10 mouse cellular contexts compared by ENCODE assay signal in the genomic region with DNA sequence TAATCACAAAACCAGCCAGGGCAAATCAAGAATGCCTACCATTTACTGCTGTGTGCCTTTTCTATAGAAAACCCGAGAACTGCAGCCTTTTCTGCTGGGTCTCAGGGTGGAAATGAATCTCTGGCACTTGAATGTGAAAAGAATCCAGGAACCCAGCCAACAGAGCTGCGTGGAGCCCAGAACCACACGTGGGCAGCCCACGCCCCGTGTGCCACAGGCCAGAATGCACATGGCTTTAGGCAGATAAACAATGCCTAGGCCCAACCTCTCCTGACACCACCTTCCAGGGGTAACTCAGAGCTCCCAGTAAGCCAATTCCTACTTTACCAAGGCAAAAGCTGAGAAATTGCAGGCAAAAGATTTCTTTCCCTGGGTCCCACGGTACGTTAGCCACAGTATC. TPM values are rescaled to one million over a fixed set of nuclear protein-coding genes. Genes with fewer than 3 reads are reported as not detected.
DNase-seq lines count a peak whose midpoint lies in the region; ATAC-seq and TF ChIP-seq lines count a peak whose summit lies in the region.
"Had no signal": no experiment of that assay in that cellular context is flagged by ENCODE, and none has a peak within 500 bp of the region (broad histone marks: within the 10 kb centered on the region; RNA-seq: fewer than 3 reads in every experiment).

No protein-coding gene starts in this region.

- TF ChIP-seq EP300 in stomach, postnatal 0 days (optimal IDR thresholded peaks at IDR 0.05) = no peak

- no peak for TF ChIP-seq CTCF in gastrocnemius, adult 2 months (IDR thresholded peaks at IDR 0.05)
- no peak for TF ChIP-seq CTCF in stomach, postnatal 0 days (IDR thresholded peaks at IDR 0.05; ENCODE audit: low read depth)

- intact Hi-C loops in gastrocnemius, adult 2 months (cut with DNase I) = no loop called here

- no peak for DNase-seq in gastrocnemius, adult 2 months
- no peak for DNase-seq in gastrocnemius, adult 18-20 months (ENCODE audit: low spot score)
- no peak for DNase-seq in neural tube, embryonic 10.5 days (ENCODE audit: extremely low spot score, low spot score)
- peak; percentile 43 to 57 for DNase-seq in left cerebral cortex, adult 18-20 months (ENCODE audit: low spot score in 2 of 2)
- peak; percentile 46 for DNase-seq in stomach, postnatal 0 days (ENCODE audit: low spot score)
- no peak for DNase-seq in natural killer cell, adult 2 months (ENCODE audit: low spot score in 2 of 2)
- DNase-seq in adrenal gland, adult 18-20 months (ENCODE audit: low spot score in 2 of 2) = no peak
- DNase-seq: heart, adult 11 months; kidney, adult 8-10 months had no signal

- H3K27me3 ChIP-seq in neural tube, embryonic 13.5 days = no peaks in the 10 kb centered on the region
- no peaks in the 10 kb centered on the region for H3K27me3 ChIP-seq in stomach, postnatal 0 days (ENCODE audit: control insufficient read depth, insufficient read depth, low read length)

- ATAC-seq in neural tube, embryonic 13.5 days (ENCODE audit: low read depth) = no peak
- no peak for ATAC-seq in stomach, postnatal 0 days (ENCODE audit: low FRiP score, low TSS enrichment)

- no peak overlapping the region for H3K4me2 ChIP-seq in neural tube, embryonic 13.5 days
- no peak overlapping the region for H3K4me2 ChIP-seq in stomach, postnatal 0 days (replicated peaks; ENCODE audit: low read depth)

- peak overlapping the region; percentile 77 for H3K27ac ChIP-seq in gastrocnemius, adult 2 months
- H3K27ac ChIP-seq in neural tube, embryonic 13.5 days (replicated peaks) = peak overlapping the region; percentile 14; the same call in 1 of the 2 replicates
- peak overlapping the region; percentile 49; the same call in 1 of the 2 replicates for H3K27ac ChIP-seq in stomach, postnatal 0 days (replicated peaks)

- H3K9ac ChIP-seq in neural tube, embryonic 13.5 days = no peak overlapping the region
- no peak overlapping the region for H3K9ac ChIP-seq in stomach, postnatal 0 days (ENCODE audit: low read length)

- WGBS in neural tube, embryonic 13.5 days = 58% methylated on average over 7 of the region's 7 CpGs
- 52% methylated on average over 7 of the region's 7 CpGs for WGBS in stomach, postnatal 0 days

- no peaks in the 10 kb centered on the region for H3K36me3 ChIP-seq in neural tube, embryonic 13.5 days
- no peaks in the 10 kb centered on the region; the same call in 1 of the 2 replicates for H3K36me3 ChIP-seq in stomach, postnatal 0 days (ENCODE audit: control insufficient read depth, insufficient read depth, low read length)

- no peak overlapping the region for H3K4me3 ChIP-seq in gastrocnemius, adult 2 months
- no peak overlapping the region for H3K4me3 ChIP-seq in neural tube, embryonic 13.5 days
- H3K4me3 ChIP-seq in stomach, postnatal 0 days (ENCODE audit: low read depth, low read length) = no peak overlapping the region

- no peaks in the 10 kb centered on the region for H3K9me3 ChIP-seq in neural tube, embryonic 13.5 days
- no peaks in the 10 kb centered on the region for H3K9me3 ChIP-seq in stomach, postnatal 0 days (ENCODE audit: control insufficient read depth, low read length)

- peaks cover 20% of the 10 kb centered on the region for H3K4me1 ChIP-seq in neural tube, embryonic 13.5 days (replicated peaks)
- H3K4me1 ChIP-seq in stomach, postnatal 0 days (replicated peaks; ENCODE audit: control insufficient read depth, insufficient read depth) = no peaks in the 10 kb centered on the region

RNA-seq across cellular contexts. Expression of a gene that starts 5.7 kb away (rescaled TPM):
- 1 to 10 TPM; 2.6 to 3.2 TPM for total RNA-seq in gastrocnemius, adult 2 months (2021)
- total RNA-seq in gastrocnemius, adult 18-20 months (2021) = 1 to 10 TPM; 1.6 to 2.4 TPM
- polyA plus RNA-seq in neural tube, embryonic 13.5 days (2015; fragmentation: Nextera tagmentation; extraction: Ambion mirVana) = 1.1 and 1.2 TPM in 2 replicates
- 10 to 100 TPM; 39.5 to 55.7 TPM for total RNA-seq in left cerebral cortex, adult 18-20 months (2021)
- 5.5 and 8.0 TPM in 2 replicates for polyA plus RNA-seq in stomach, postnatal 0 days (2015; fragmentation: Nextera tagmentation; extraction: Ambion mirVana)
- total RNA-seq in adrenal gland, adult 18-20 months (2021) = 10 to 100 TPM; 12.8 to 15.9 TPM

Comparison
In these comparisons a context has a peak if more than half of its experiments do, and no peak if none do; other contexts are left out.
1. DNase-seq: peak in left cerebral cortex, adult 18-20 months (2 of 2) and stomach, postnatal 0 days (single experiment); none in gastrocnemius, adult 2 months (single experiment), gastrocnemius, adult 18-20 months (single experiment), neural tube, embryonic 10.5 days (single experiment), natural killer cell, adult 2 months (0 of 2) and adrenal gland, adult 18-20 months (0 of 2).
2. H3K27ac ChIP-seq: peak in every context shown above with its lines; median percentile 77 in gastrocnemius, adult 2 months; 49 in stomach, postnatal 0 days; 14 in neural tube, embryonic 13.5 days.